Mouse (Mus musculus): ENCODE results near the gene Rnase2b. TPM values are rescaled to one million over a fixed set of nuclear protein-coding genes. Genes with fewer than 3 reads are reported as not detected.
"Not testable (repeated sequence)": the region's sequence is repeated elsewhere in the genome, so short reads cannot be mapped to it uniquely, and the experiment has no call there.

The Rnase2b gene
- not detected for polyA plus RNA-seq (2012; fragmentation: generic; extraction: Trizol)
- long read RNA-seq, experiment 1, result 0 reads
- long read RNA-seq, experiment 2, result 0 reads

- H3K79me2 ChIP-seq (ENCODE audit: control insufficient read depth, insufficient read depth); H3K36me3 ChIP-seq (ENCODE audit: control insufficient read depth, insufficient read depth); H3K4me3 ChIP-seq (ENCODE audit: insufficient read depth, poor library complexity, severe bottlenecking); H3K79me3 ChIP-seq (ENCODE audit: low read depth); H3K27me3 ChIP-seq (ENCODE audit: control insufficient read depth, insufficient read depth, insufficient read length); H3ac ChIP-seq (ENCODE audit: control insufficient read depth, insufficient read length, low read depth): not testable (repeated sequence)
Measured at GRCm38 (mm10) chr14:51161976-51162375, at the start of gene Rnase2b. TSS of gene Rnase2b (plus strand) at chr14:51162260.

GRCm38 (mm10) chr14:51113476-51113875 is 48.6 kb upstream of the Rnase2b start:
- Histone ChIP-seq H3K4me3 (ENCODE audit: insufficient read depth, poor library complexity, severe bottlenecking) (no peak overlapping the region), H3K27me3 (ENCODE audit: control insufficient read depth, insufficient read depth, insufficient read length) (no peaks in the 10 kb centered on the region), H3K36me3 (ENCODE audit: control insufficient read depth, insufficient read depth) (no peaks in the 10 kb centered on the region), H3K79me2 (ENCODE audit: control insufficient read depth, insufficient read depth) (no peaks in the 10 kb centered on the region), H3ac (ENCODE audit: control insufficient read depth, insufficient read length, low read depth) (no peak overlapping the region), H3K79me3 (ENCODE audit: low read depth) (no peaks in the 10 kb centered on the region)
- TF ChIP-seq MAX (IDR thresholded peaks at IDR 0.05) (no peak), CTCF (IDR thresholded peaks at IDR 0.05; ENCODE audit: control insufficient read depth, insufficient read depth, insufficient read length) (no peak), FOSL1 (IDR thresholded peaks at IDR 0.05; ENCODE audit: insufficient read depth, low read length, poor library complexity, severe bottlenecking) (no peak), MYOG (IDR thresholded peaks at IDR 0.05; ENCODE audit: control insufficient read depth, extremely low read depth, insufficient read length) (no peak), CEBPB (IDR thresholded peaks at IDR 0.05; ENCODE audit: low read depth) (no peak), MYOD1 (IDR thresholded peaks at IDR 0.05; ENCODE audit: control insufficient read depth, insufficient read length, low read depth) (no peak)

GRCm38 (mm10) chr14:51113916-51114560 is 48.0 kb upstream of the Rnase2b start, which contains the start of gene Eddm3b:
TSS of gene Eddm3b (plus strand) at chr14:51114426.
- Histone ChIP-seq H3K79me3 (ENCODE audit: low read depth) (no peaks in the 10 kb centered on the region), H3K36me3 (ENCODE audit: control insufficient read depth, insufficient read depth) (no peaks in the 10 kb centered on the region), H3K27me3 (ENCODE audit: control insufficient read depth, insufficient read depth, insufficient read length) (no peaks in the 10 kb centered on the region), H3K4me3 (ENCODE audit: insufficient read depth, poor library complexity, severe bottlenecking) (no peak within 1 kb of the TSS), H3K79me2 (ENCODE audit: control insufficient read depth, insufficient read depth) (no peaks in the 10 kb centered on the region), H3ac (ENCODE audit: control insufficient read depth, insufficient read length, low read depth) (no peak within 1 kb of the TSS)
- no peak for TF ChIP-seq FOSL1 (IDR thresholded peaks at IDR 0.05; ENCODE audit: insufficient read depth, low read length, poor library complexity, severe bottlenecking)
- no peak for TF ChIP-seq MYOG (IDR thresholded peaks at IDR 0.05; ENCODE audit: control insufficient read depth, extremely low read depth, insufficient read length)

GRCm38 (mm10) chr14:51125684-51126083 is 36.4 kb upstream of the Rnase2b start:
- H3K27me3 ChIP-seq (ENCODE audit: control insufficient read depth, insufficient read depth, insufficient read length), result peaks cover 11% of the 10 kb centered on the region
- no peaks in the 10 kb centered on the region for H3K36me3 ChIP-seq (ENCODE audit: control insufficient read depth, insufficient read depth)

GRCm38 (mm10) chr14:51127648-51128258 is 34.3 kb upstream of the Rnase2b start:
- TF ChIP-seq CEBPB (IDR thresholded peaks at IDR 0.05; ENCODE audit: low read depth) (no peak), MAX (IDR thresholded peaks at IDR 0.05) (no peak), USF1 (IDR thresholded peaks at IDR 0.05; ENCODE audit: low read depth) (no peak), MYOD1 (IDR thresholded peaks at IDR 0.05; ENCODE audit: control insufficient read depth, insufficient read length, low read depth) (no peak), MYOG (IDR thresholded peaks at IDR 0.05; ENCODE audit: control insufficient read depth, extremely low read depth, insufficient read length) (no peak), CTCF (IDR thresholded peaks at IDR 0.05; ENCODE audit: control insufficient read depth, insufficient read depth, insufficient read length) (no peak), FOSL1 (IDR thresholded peaks at IDR 0.05; ENCODE audit: insufficient read depth, low read length, poor library complexity, severe bottlenecking) (no peak)
- Histone ChIP-seq H3ac (ENCODE audit: control insufficient read depth, insufficient read length, low read depth) (no peak overlapping the region), H3K79me2 (ENCODE audit: control insufficient read depth, insufficient read depth) (no peaks in the 10 kb centered on the region), H3K36me3 (ENCODE audit: control insufficient read depth, insufficient read depth) (no peaks in the 10 kb centered on the region), H3K79me3 (ENCODE audit: low read depth) (no peaks in the 10 kb centered on the region), H3K4me3 (ENCODE audit: insufficient read depth, poor library complexity, severe bottlenecking) (no peak overlapping the region), H3K27me3 (ENCODE audit: control insufficient read depth, insufficient read depth, insufficient read length) (peaks cover 11% of the 10 kb centered on the region)

More at GRCm38 (mm10) chr14:51125684-51126083, 36.4 kb upstream of the Rnase2b start:
- no peak overlapping the region for H3ac ChIP-seq (ENCODE audit: control insufficient read depth, insufficient read length, low read depth)
- TF ChIP-seq MYOD1 (IDR thresholded peaks at IDR 0.05; ENCODE audit: control insufficient read depth, insufficient read length, low read depth), result no peak
- no peak for TF ChIP-seq MAX (IDR thresholded peaks at IDR 0.05)
- no peak for TF ChIP-seq CTCF (IDR thresholded peaks at IDR 0.05; ENCODE audit: control insufficient read depth, insufficient read depth, insufficient read length)
- no peak for TF ChIP-seq CEBPB (IDR thresholded peaks at IDR 0.05; ENCODE audit: low read depth)
- no peak for TF ChIP-seq FOSL1 (IDR thresholded peaks at IDR 0.05; ENCODE audit: insufficient read depth, low read length, poor library complexity, severe bottlenecking)
- no peak for TF ChIP-seq MYOG (IDR thresholded peaks at IDR 0.05; ENCODE audit: control insufficient read depth, extremely low read depth, insufficient read length)
- TF ChIP-seq USF1 (IDR thresholded peaks at IDR 0.05; ENCODE audit: low read depth), result no peak
- H3K79me2 ChIP-seq (ENCODE audit: control insufficient read depth, insufficient read depth), result no peaks in the 10 kb centered on the region
- H3K79me3 ChIP-seq (ENCODE audit: low read depth), result no peaks in the 10 kb centered on the region
- H3K4me3 ChIP-seq (ENCODE audit: insufficient read depth, poor library complexity, severe bottlenecking), result no peak overlapping the region
